Comparison of ENCODE assay signal across 7 mouse cellular contexts in genomic region chr2:74027404-74028104, GRCm38 (mm10).
A peak's percentile ranks its signal among the peaks of the same experiment; 100 is the strongest.
DNase-seq lines count a peak whose midpoint lies in the region; ATAC-seq and TF ChIP-seq lines count a peak whose summit lies in the region.

No protein-coding gene starts in this region.

- no peaks in the 10 kb centered on the region for H3K4me1 ChIP-seq in liver, embryonic 14.5 days (replicated peaks; ENCODE audit: control insufficient read depth in 2 of 2, insufficient read depth in 2 of 2, low read length in 1 of 2)
- H3K4me1 ChIP-seq in liver, embryonic 11.5 days (replicated peaks; ENCODE audit: control insufficient read depth, insufficient read depth, low read length), result no peaks in the 10 kb centered on the region
- peaks cover 14% of the 10 kb centered on the region for H3K4me1 ChIP-seq in neural tube, embryonic 15.5 days

- TF ChIP-seq CTCF in liver, embryonic 14.5 days (IDR thresholded peaks at IDR 0.05; ENCODE audit: low read depth), result peak; percentile 31

- H3K9ac ChIP-seq in liver, embryonic 14.5 days (replicated peaks), result no peak overlapping the region
- no peak overlapping the region for H3K9ac ChIP-seq in liver, embryonic 11.5 days (ENCODE audit: low read depth, low read length)
- 0 out of 2 replicates have a peak overlapping the region, but pooled peaks have one; percentile 17 for H3K9ac ChIP-seq in neural tube, embryonic 15.5 days (replicated peaks)

- H3K27ac ChIP-seq in liver, embryonic 14.5 days, result no peak overlapping the region
- no peak overlapping the region for H3K27ac ChIP-seq in liver, embryonic 11.5 days (ENCODE audit: low read depth, low read length)
- peak overlapping the region; percentile 48; the same call in 1 of the 2 replicates for H3K27ac ChIP-seq in neural tube, embryonic 15.5 days (replicated peaks)

- no peak overlapping the region for H3K4me3 ChIP-seq in liver, embryonic 14.5 days (ENCODE audit: insufficient read depth in 1 of 2, low read depth in 2 of 2, low read length in 2 of 2)
- no peak overlapping the region for H3K4me3 ChIP-seq in liver, embryonic 11.5 days (ENCODE audit: low read depth, low read length)
- no peak overlapping the region for H3K4me3 ChIP-seq in neural tube, embryonic 15.5 days (replicated peaks)

- no peaks in the 10 kb centered on the region for H3K27me3 ChIP-seq in liver, embryonic 14.5 days (ENCODE audit: control insufficient read depth, insufficient read depth, low read length)
- H3K27me3 ChIP-seq in liver, embryonic 11.5 days (replicated peaks; ENCODE audit: control insufficient read depth, insufficient read depth, low read length), result no peaks in the 10 kb centered on the region
- 0 out of 2 replicates have a peak, but pooled peaks cover 2% of the 10 kb centered on the region for H3K27me3 ChIP-seq in neural tube, embryonic 15.5 days (replicated peaks)

- TF ChIP-seq EP300 in liver, embryonic 14.5 days (IDR thresholded peaks at IDR 0.05; ENCODE audit: low read depth), result no peak

- H3K9me3 ChIP-seq in liver, embryonic 14.5 days (ENCODE audit: control insufficient read depth, low read length), result no peaks in the 10 kb centered on the region
- no peaks in the 10 kb centered on the region for H3K9me3 ChIP-seq in liver, embryonic 11.5 days (ENCODE audit: control insufficient read depth, low read length)
- no peaks in the 10 kb centered on the region for H3K9me3 ChIP-seq in neural tube, embryonic 15.5 days (replicated peaks)

- H3K36me3 ChIP-seq in liver, embryonic 14.5 days (replicated peaks; ENCODE audit: control insufficient read depth, insufficient read depth, low read depth), result no peaks in the 10 kb centered on the region
- H3K36me3 ChIP-seq in liver, embryonic 11.5 days (ENCODE audit: control insufficient read depth, insufficient read depth, low read length), result no peaks in the 10 kb centered on the region
- no peaks in the 10 kb centered on the region for H3K36me3 ChIP-seq in neural tube, embryonic 15.5 days

- intact Hi-C loops in left cerebral cortex, postnatal 4 days (cut with DNase I), result no loop called here

- no peak for DNase-seq in liver, embryonic 14.5 days (ENCODE audit: low read depth in 3 of 3, low spot score in 3 of 3)
- DNase-seq in liver, embryonic 11.5 days (ENCODE audit: low spot score), result no peak
- DNase-seq in embryo, embryonic 10 days (ENCODE audit: low spot score), result peak; percentile 69
- peak; percentile 50 to 56 for DNase-seq in frontal cortex, postnatal 36 days (ENCODE audit: low spot score in 2 of 2)
- DNase-seq in left cerebral cortex, postnatal 4 days, result peak; percentile 74

- no peak overlapping the region for H3K4me2 ChIP-seq in liver, embryonic 14.5 days (ENCODE audit: low read depth)
- H3K4me2 ChIP-seq in liver, embryonic 11.5 days, result no peak overlapping the region
- peak overlapping the region; percentile 23 for H3K4me2 ChIP-seq in neural tube, embryonic 15.5 days

- ATAC-seq in liver, embryonic 14.5 days (ENCODE audit: insufficient read depth), result no peak
- ATAC-seq in liver, embryonic 11.5 days (replicated peaks; ENCODE audit: low FRiP score), result no peak
- ATAC-seq in neural tube, embryonic 15.5 days (ENCODE audit: low FRiP score), result peak; percentile 86
- ATAC-seq in erythroid progenitor cell, adult 5-6 weeks (replicated peaks; ENCODE audit: low FRiP score, poor library complexity, severe bottlenecking), result no peak

- 54% methylated on average over 11 of the region's 11 CpGs for WGBS in liver, embryonic 14.5 days (ENCODE audit: insufficient replicate concordance)
- 65% methylated on average over 11 of the region's 11 CpGs for WGBS in liver, embryonic 11.5 days
- WGBS in neural tube, embryonic 15.5 days, result 21% methylated on average over 11 of the region's 11 CpGs

Comparison
In these comparisons a context has a peak if more than half of its experiments do, and no peak if none do; other contexts are left out.
1. DNase-seq: peak in embryo, embryonic 10 days (single experiment), frontal cortex, postnatal 36 days (2 of 2) and left cerebral cortex, postnatal 4 days (single experiment); none in liver, embryonic 14.5 days (0 of 3) and liver, embryonic 11.5 days (single experiment).